Mouse (Mus musculus) myocyte (in vitro differentiated cells): ENCODE results near the gene Dhx30.

ENCODE experiments used
- MAX ChIP-seq: IDR thresholded peaks from one replicate; pipeline ENCODE4 v1.6.1; 2011; ENCODE audit warnings: low read depth, mild to moderate bottlenecking, control low read depth
- MYOG ChIP-seq, 3 experiments: IDR thresholded peaks; one replicate each; pipeline ENCODE4 v1.6.1; 2011; ENCODE audit warnings: control low read depth in 2 of 3, low read depth in 2 of 3, mild to moderate bottlenecking in 2 of 3; ENCODE audit not compliant: insufficient read length in 2 of 3, control insufficient read depth in 1 of 3, insufficient read depth in 1 of 3
- POLR2A ChIP-seq: IDR thresholded peaks from one replicate; pipeline ENCODE4 v1.6.1; 2011; ENCODE audit warnings: low read depth, mild to moderate bottlenecking, control low read depth, moderate library complexity; ENCODE audit not compliant: insufficient read length
- SRF ChIP-seq: IDR thresholded peaks from one replicate; pipeline ENCODE4 v1.6.1; 2011; ENCODE audit warnings: low read depth; ENCODE audit not compliant: control insufficient read depth, insufficient read length
- USF1 ChIP-seq: IDR thresholded peaks from one replicate; pipeline ENCODE4 v1.6.1; 2011; ENCODE audit warnings: low read depth, mild to moderate bottlenecking, control low read depth, moderate library complexity

DNA sequence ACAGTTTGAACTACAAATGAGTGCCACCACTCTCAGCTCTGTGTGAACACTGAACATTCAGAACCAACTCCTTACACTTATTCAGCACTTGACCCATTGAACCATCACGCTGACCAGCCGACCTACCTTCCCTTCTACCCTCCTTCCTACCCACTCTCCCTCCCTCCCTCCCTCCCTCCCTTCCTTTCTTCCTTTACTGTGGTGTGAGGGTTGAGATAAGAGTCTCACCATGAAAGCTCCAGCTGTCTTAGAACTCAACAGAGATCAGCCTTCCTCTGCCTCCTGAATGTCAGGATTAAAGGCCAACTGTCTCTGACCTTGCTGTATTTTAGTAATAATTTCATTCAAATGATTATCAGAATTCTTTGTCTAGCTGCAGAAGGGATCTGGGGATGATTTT, 31.0 kb upstream of the Dhx30 start:
- TF ChIP-seq POLR2A (no peak), MYOG (IDR thresholded peaks at IDR 0.05; ENCODE audit: control insufficient read depth in 1 of 3, insufficient read depth in 1 of 3, insufficient read length in 2 of 3, low read depth in 2 of 3) (no peak), MAX (no peak), SRF (no peak), USF1 (no peak)
